Mouse (Mus musculus) hindbrain, embryonic 10.5 days (tissue): ENCODE data around the gene St3gal4. TPM values are rescaled to one million over a fixed set of nuclear protein-coding genes. Genes with fewer than 3 reads are reported as not detected.
A peak's percentile ranks its signal among the peaks of the same experiment; 100 is the strongest.

ENCODE experiments used
- DNase-seq: peaks from one replicate; pipeline ENCODE4 v3.0.0-alpha.2; 2017; ENCODE audit warnings: low spot score
- H3K27ac ChIP-seq: fragments of 300-500 bp; sonication (generic); 2 replicates; pipeline ENCODE4 v1.5.1; 2016; ENCODE audit warnings: mild to moderate bottlenecking, moderate library complexity
- H3K27me3 ChIP-seq: fragments of 300-500 bp; sonication (generic); 2 replicates; pipeline ENCODE4 v1.6.1; 2016; ENCODE audit warnings: mild to moderate bottlenecking; ENCODE audit not compliant: poor library complexity, insufficient read depth, severe bottlenecking
- H3K36me3 ChIP-seq: fragments of 300-500 bp; sonication (generic); 2 replicates; pipeline ENCODE4 v1.6.1; 2016; ENCODE audit warnings: mild to moderate bottlenecking, moderate library complexity
- H3K4me1 ChIP-seq: fragments of 300-500 bp; sonication (generic); replicated peaks from 2 replicates; pipeline ENCODE4 v1.6.1; 2016; ENCODE audit warnings: mild to moderate bottlenecking
- H3K4me3 ChIP-seq: fragments of 300-500 bp; sonication (generic); 2 replicates; pipeline ENCODE4 v1.5.1; 2016; ENCODE audit warnings: mild to moderate bottlenecking, moderate library complexity
- H3K9me3 ChIP-seq: fragments of 300-500 bp; sonication (generic); 2 replicates; pipeline ENCODE4 v1.6.1; 2016; ENCODE audit warnings: mild to moderate bottlenecking, moderate library complexity
- WGBS: fragments of 180-500 bp; shearing (Covaris S2); methylation state at CpG from one replicate; pipeline ENCODE4 v1.1.7; 2016; 5-methylcytosine and 5-hydroxymethylcytosine counted together
- polyA plus RNA-seq: library from polyadenylated mRNA; unstranded; fragments of >200 nt; fragmentation: Nextera tagmentation; extraction: Ambion mirVana; gene quantifications from 2 replicates; pipeline ENCODE4 v1.2.1, GENCODE M21; 2016

Gene St3gal4
- polyA plus RNA-seq, 1 experiment from 2014 or later = 10.3 TPM

- H3K4me1 ChIP-seq = peaks cover 10% of the 10 kb centered on the region; the same call in 1 of the 2 replicates
- H3K36me3 ChIP-seq = peaks cover 83% of the 10 kb centered on the region
- DNase-seq = no peak
- no peaks in the 10 kb centered on the region for H3K9me3 ChIP-seq
- WGBS = 85% methylated on average over 11 of the region's 11 CpGs
- peak overlapping the region; percentile 16; the same call in 1 of the 2 replicates for H3K27ac ChIP-seq
- H3K27me3 ChIP-seq = no peaks in the 10 kb centered on the region
- H3K4me3 ChIP-seq = no peak overlapping the region
Measured at GRCm38 (mm10) chr9:35123804-35124677, 5.0 kb upstream of the St3gal4 start.

GRCm38 (mm10) chr9:35123456-35123803 is 4.4 kb upstream of the St3gal4 start:
- H3K4me3 ChIP-seq = no peak overlapping the region
- H3K36me3 ChIP-seq = peaks cover 76% of the 10 kb centered on the region

GRCm38 (mm10) chr9:35122551-35123266 is 3.6 kb upstream of the St3gal4 start:
- no peaks in the 10 kb centered on the region for H3K9me3 ChIP-seq
- H3K27me3 ChIP-seq = no peaks in the 10 kb centered on the region
- no peak overlapping the region for H3K27ac ChIP-seq
- peaks cover 69% of the 10 kb centered on the region for H3K36me3 ChIP-seq
- H3K4me3 ChIP-seq = no peak overlapping the region
- DNase-seq = no peak
- H3K4me1 ChIP-seq = peaks cover 12% of the 10 kb centered on the region
- WGBS = 81% methylated on average over 5 of the region's 5 CpGs

More at GRCm38 (mm10) chr9:35123456-35123803, 4.4 kb upstream of the St3gal4 start:
- Histone ChIP-seq H3K27ac (no peak overlapping the region), H3K4me1 (peaks cover 10% of the 10 kb centered on the region; the same call in 1 of the 2 replicates), H3K9me3 (no peaks in the 10 kb centered on the region), H3K27me3 (no peaks in the 10 kb centered on the region)
- 78% methylated on average over 2 of the region's 2 CpGs for WGBS
- no peak for DNase-seq

GRCm38 (mm10) chr9:35118563-35118962 is 505 bp downstream of the St3gal4 start:
- H3K27ac ChIP-seq = no peak overlapping the region
- WGBS = 93% methylated on average over 2 of the region's 2 CpGs
- 0 out of 2 replicates have a peak, but pooled peaks cover 3% of the 10 kb centered on the region for H3K27me3 ChIP-seq
- peaks cover 43% of the 10 kb centered on the region for H3K4me1 ChIP-seq
- no peaks in the 10 kb centered on the region for H3K9me3 ChIP-seq
- DNase-seq = no peak
- H3K36me3 ChIP-seq = peaks cover 30% of the 10 kb centered on the region
- H3K4me3 ChIP-seq = no peak overlapping the region

GRCm38 (mm10) chr9:35117384-35118295 is 1.4 kb downstream of the St3gal4 start:
- 0 out of 2 replicates have a peak, but pooled peaks cover 3% of the 10 kb centered on the region for H3K27me3 ChIP-seq
- DNase-seq = peak; percentile 41
- peaks cover 21% of the 10 kb centered on the region for H3K36me3 ChIP-seq
- WGBS = 31% methylated on average over 15 of the region's 15 CpGs
- H3K4me1 ChIP-seq = peaks cover 39% of the 10 kb centered on the region
- H3K27ac ChIP-seq = peak overlapping the region; percentile 95
- H3K4me3 ChIP-seq = peak overlapping the region; percentile 75
- no peaks in the 10 kb centered on the region for H3K9me3 ChIP-seq

- peak overlapping the region; percentile 75 for H3K4me3 ChIP-seq
- no peaks in the 10 kb centered on the region for H3K9me3 ChIP-seq
- H3K27me3 ChIP-seq = 0 out of 2 replicates have a peak, but pooled peaks cover 3% of the 10 kb centered on the region
- DNase-seq = peak; percentile 86
- H3K27ac ChIP-seq = peak overlapping the region; percentile 95
- peaks cover 13% of the 10 kb centered on the region; the same call in 1 of the 2 replicates for H3K36me3 ChIP-seq
- H3K4me1 ChIP-seq = peaks cover 47% of the 10 kb centered on the region
- under 1% methylated on average over 77 of the region's 84 CpGs for WGBS
Measured at GRCm38 (mm10) chr9:35116391-35117381, 2.4 kb downstream of the St3gal4 start.

GRCm38 (mm10) chr9:35115804-35116203 is 3.3 kb downstream of the St3gal4 start:
- Histone ChIP-seq H3K4me1 (peaks cover 52% of the 10 kb centered on the region), H3K4me3 (peak overlapping the region; percentile 75), H3K27me3 (0 out of 2 replicates have a peak, but pooled peaks cover 3% of the 10 kb centered on the region), H3K36me3 (peaks cover 8% of the 10 kb centered on the region; the same call in 1 of the 2 replicates), H3K27ac (peak overlapping the region; percentile 95), H3K9me3 (no peaks in the 10 kb centered on the region)
- 51% methylated on average over 4 of the region's 4 CpGs for WGBS
- no peak for DNase-seq

GRCm38 (mm10) chr9:35115299-35115698 is 3.8 kb downstream of the St3gal4 start:
- Histone ChIP-seq H3K4me3 (peak overlapping the region; percentile 75), H3K27me3 (0 out of 2 replicates have a peak, but pooled peaks cover 3% of the 10 kb centered on the region), H3K9me3 (no peaks in the 10 kb centered on the region), H3K27ac (no peak overlapping the region), H3K36me3 (peaks cover 4% of the 10 kb centered on the region; the same call in 1 of the 2 replicates), H3K4me1 (peaks cover 52% of the 10 kb centered on the region)
- WGBS = 57% methylated on average over 4 of the region's 4 CpGs
- no peak for DNase-seq

- H3K27ac ChIP-seq = no peak overlapping the region
- no peak overlapping the region for H3K4me3 ChIP-seq
- H3K27me3 ChIP-seq = 0 out of 2 replicates have a peak, but pooled peaks cover 3% of the 10 kb centered on the region
- H3K4me1 ChIP-seq = peaks cover 59% of the 10 kb centered on the region
- no peaks in the 10 kb centered on the region for H3K9me3 ChIP-seq
- no peak for DNase-seq
- no peaks in the 10 kb centered on the region for H3K36me3 ChIP-seq
- 89% methylated on average over 3 of the region's 3 CpGs for WGBS
Measured at GRCm38 (mm10) chr9:35114234-35114633, 4.8 kb downstream of the St3gal4 start.

GRCm38 (mm10) chr9:35111941-35112595 is 7.0 kb downstream of the St3gal4 start:
- 0 out of 2 replicates have a peak, but pooled peaks cover 3% of the 10 kb centered on the region for H3K27me3 ChIP-seq
- peak; percentile 58 for DNase-seq
- H3K9me3 ChIP-seq = no peaks in the 10 kb centered on the region
- peak overlapping the region; percentile 69 for H3K27ac ChIP-seq
- peaks cover 59% of the 10 kb centered on the region for H3K4me1 ChIP-seq
- peak overlapping the region; percentile 29; the same call in 1 of the 2 replicates for H3K4me3 ChIP-seq
- 25% methylated on average over 19 of the region's 19 CpGs for WGBS
- H3K36me3 ChIP-seq = no peaks in the 10 kb centered on the region
